Mouse (Mus musculus): ENCODE measurements around the gene Olfr739. TPM values are rescaled to one million over a fixed set of nuclear protein-coding genes. Genes with fewer than 3 reads are reported as not detected.

Olfr739 gene
- total RNA-seq (2021) = not detected in 2 replicates
- long read RNA-seq = 0 reads

- DNase-seq = no peak
Measured at GRCm38 (mm10) chr14:50418326-50418725, at the start of gene Olfr739. Gene Olfr739, plus strand, starts transcription at chr14:50418626.

- no peak for DNase-seq
Measured at GRCm38 (mm10) chr14:50380863-50381262, 37.6 kb upstream of the Olfr739 start, which contains the start of gene Olfr736. Gene Olfr736, plus strand, starts transcription at chr14:50381163.

DNA sequence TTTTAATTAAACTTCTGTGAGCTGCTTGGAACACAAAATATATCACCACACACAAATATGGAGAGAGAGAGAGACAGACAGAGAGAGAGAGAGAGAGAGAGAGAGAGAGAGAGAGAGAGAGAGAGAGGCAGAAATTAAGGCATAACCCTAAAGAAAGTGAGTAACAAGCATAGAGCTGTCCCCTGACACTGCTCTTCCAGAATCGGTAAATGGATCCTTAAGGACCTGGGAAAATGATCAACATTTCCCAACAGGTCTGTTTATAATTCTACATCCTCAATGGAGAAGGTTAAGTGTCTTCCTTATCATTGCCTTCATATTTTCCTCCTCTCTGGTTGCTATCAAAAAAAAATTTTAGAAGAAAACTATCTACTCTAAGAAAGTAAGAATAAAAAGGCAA is 11.2 kb upstream of the Olfr739 start, which contains the start of gene Olfr738:
Gene Olfr738, plus strand, starts transcription at position 301 of the 400 bp plus-strand sequence.
- no peak for DNase-seq

DNA sequence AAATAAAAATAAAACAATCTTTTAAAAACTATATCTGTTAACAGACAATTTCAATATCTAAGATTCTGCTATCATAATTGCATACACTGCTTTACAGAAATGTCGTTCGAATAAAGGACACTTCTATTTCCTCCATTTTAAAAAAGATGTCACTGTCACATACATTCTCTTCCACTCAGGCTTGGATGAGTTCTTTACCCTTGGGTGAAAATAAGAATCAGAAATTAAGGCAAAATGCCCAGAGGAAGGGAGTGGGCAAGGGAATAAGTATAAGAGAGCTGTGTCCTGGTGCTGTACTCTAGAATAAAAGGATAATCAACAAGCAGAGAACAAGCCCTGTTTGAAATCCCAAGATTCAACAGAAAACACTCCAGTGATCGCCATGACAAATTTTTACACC is 26.8 kb downstream of the Olfr739 start, which contains the start of gene Olfr740:
Gene Olfr740, plus strand, starts transcription at position 301 of the 400 bp plus-strand sequence.
- no peak for DNase-seq

- no peak for DNase-seq
Measured at GRCm38 (mm10) chr14:50472438-50472837, 54.0 kb downstream of the Olfr739 start, which contains the start of gene Olfr741. Gene Olfr741, plus strand, starts transcription at chr14:50472738.

Other genes with a start within 250 kb of the Olfr739 start
- not detected in 2 replicates for gene Olfr730, start 230.4 kb upstream of the Olfr739 start, total RNA-seq (2021)
- gene Olfr731, start 176.8 kb upstream of the Olfr739 start, total RNA-seq (2021) = 0.21 TPM in 1 of 2 replicates, not detected in the other
- gene Olfr732, start 134.4 kb upstream of the Olfr739 start, total RNA-seq (2021) = not detected in 2 replicates
- not detected in 2 replicates for gene Olfr733, start 117.1 kb upstream of the Olfr739 start, total RNA-seq (2021)
- 0.18 TPM in 1 of 2 replicates, not detected in the other for gene Olfr734, start 91.9 kb upstream of the Olfr739 start, total RNA-seq (2021)
- gene Olfr735, start 69.8 kb upstream of the Olfr739 start, total RNA-seq (2021) = not detected in 2 replicates
- gene Tlr11, start 60.7 kb upstream of the Olfr739 start, total RNA-seq (2021) = not detected in 2 replicates
- gene Olfr736, start 37.5 kb upstream of the Olfr739 start, total RNA-seq (2021) = not detected in 2 replicates
- not detected in 2 replicates for gene Olfr738, start 11.1 kb upstream of the Olfr739 start, total RNA-seq (2021)
- gene Olfr740, start 26.9 kb downstream of the Olfr739 start, total RNA-seq (2021) = not detected in 2 replicates
- not detected in 2 replicates for gene Olfr741, start 54.1 kb downstream of the Olfr739 start, total RNA-seq (2021)
- not detected in 2 replicates for gene Olfr742, start 85.0 kb downstream of the Olfr739 start, total RNA-seq (2021)
- not detected in 2 replicates for gene Olfr743, start 103.2 kb downstream of the Olfr739 start, total RNA-seq (2021)
- gene Olfr744, start 196.3 kb downstream of the Olfr739 start, total RNA-seq (2021) = not detected in 2 replicates
- gene Olfr745, start 220.8 kb downstream of the Olfr739 start, total RNA-seq (2021) = not detected in 2 replicates
- gene Olfr746, start 228.5 kb downstream of the Olfr739 start, total RNA-seq (2021) = not detected in 2 replicates